Mouse (Mus musculus) cerebellum, postnatal 14 days (tissue): ENCODE measurements around the gene Rhobtb1.
A peak's percentile ranks its signal among the peaks of the same experiment; 100 is the strongest.

Source experiments
- DNase-seq, 2 experiments: peaks; one replicate each; pipeline ENCODE4 v3.0.0; 2021; ENCODE audit warnings: mixed read lengths in 2 of 2

The Rhobtb1 gene

DNA sequence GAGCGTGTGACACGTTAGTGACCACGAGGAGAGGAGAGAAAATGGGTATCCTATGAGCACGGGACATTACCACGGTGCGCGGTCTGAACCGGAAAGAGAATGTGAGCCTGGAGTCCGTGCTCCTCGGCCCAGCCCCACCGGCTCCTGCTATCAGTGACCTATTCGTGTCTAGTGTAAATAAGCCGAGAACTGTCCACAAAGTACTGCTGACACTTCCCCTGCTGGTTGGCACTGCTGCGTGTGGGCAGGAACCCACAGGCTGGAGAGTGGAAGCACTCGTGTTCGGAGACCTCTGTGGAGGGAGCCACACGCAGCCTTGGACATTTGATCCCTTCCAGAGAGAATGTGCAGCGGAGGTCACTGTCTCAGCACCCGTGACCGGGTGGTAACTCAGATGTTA is at the start of gene Rhobtb1:
Gene Rhobtb1 (plus strand): TSS at position 390 of the 400 bp plus-strand sequence.
- no peak for DNase-seq

DNA sequence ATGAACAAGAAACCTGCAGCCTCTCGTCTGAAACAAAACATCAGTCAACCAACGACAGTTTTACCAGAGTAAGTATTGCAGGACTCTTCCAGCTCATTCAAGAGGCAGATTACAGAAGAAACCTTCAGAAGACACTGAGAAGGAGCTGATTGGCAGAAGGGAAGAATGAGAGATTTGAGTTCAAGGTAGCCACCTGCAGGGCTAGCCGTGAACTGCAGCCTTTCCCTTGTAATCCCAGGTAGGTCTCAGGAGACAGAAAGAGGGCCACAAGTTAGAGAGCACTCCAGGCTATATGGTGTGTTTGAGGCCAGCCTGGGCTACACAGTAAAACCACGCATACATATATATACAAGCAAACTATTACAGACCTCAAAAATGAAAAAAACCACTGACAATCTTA is 49.2 kb upstream of the Rhobtb1 start:
- DNase-seq: peak; percentile 67 to 78

DNA sequence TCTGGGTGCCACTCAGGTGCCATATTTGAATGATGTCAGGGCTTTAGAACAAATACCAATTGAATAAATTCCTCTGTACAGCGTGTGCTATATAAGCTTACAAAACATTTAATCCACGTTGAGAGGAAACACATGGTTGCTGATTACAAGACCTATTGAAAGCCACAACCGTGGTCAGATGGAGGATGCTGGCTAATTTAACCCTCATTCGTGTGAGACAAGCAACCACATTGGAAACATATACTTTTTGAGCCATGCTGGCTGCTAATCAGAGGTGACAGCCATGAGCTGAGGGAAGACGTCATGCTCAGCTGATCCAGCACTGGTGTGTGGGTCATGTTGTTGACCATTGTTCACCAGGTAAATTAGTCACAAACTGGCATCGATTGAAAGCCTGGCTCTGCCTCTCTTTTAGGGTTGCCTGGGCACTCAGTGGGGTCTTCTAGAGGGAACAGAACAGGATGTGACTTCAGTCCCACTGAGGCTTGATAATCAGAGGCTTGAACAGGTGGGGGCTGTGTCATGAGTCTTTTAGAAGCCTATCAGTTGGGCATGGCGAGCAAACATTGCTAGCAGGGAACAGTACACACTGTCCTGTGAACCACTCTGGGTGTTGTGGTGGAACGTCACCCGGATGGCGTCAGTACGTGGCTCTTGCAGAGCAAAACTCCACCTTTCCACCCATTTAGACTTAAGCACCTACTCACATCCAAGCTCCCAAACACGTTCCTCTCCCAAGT is 46.9 kb upstream of the Rhobtb1 start:
- no peak for DNase-seq

DNA sequence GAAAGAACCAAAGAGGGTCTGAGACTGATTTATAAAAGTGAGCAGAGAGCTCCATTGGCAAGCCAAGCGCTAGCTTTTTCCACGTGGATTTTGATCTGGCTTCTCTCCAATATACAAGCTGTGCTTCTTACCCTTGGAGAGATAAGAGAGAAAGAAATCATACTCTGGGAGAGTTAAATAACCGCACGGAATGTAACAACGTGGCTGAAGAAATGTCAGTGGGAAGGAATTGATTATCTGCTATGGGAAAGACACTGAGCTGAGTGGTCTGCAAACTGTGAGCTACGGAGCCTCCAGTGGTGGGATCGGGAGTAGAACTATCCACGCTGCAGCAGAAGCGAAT is 46.4 kb upstream of the Rhobtb1 start:
- DNase-seq: no peak

DNA sequence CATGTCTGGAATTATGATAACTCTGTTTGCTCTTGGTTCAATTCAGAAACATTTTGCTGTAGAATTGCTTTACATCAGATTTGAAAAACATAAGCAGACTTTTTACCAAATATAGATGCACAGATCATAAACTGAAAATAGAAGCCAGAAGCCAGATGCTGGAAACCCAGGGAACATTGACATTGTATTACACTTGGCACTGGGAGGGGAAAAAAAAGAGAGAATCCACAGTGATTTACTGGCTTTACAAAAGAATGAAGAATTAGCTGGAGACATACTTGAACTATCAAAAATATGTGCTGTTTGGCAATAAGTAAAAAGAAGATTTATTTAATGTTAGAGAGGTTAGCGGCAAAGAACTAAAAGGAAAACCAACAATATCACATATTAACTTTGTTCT is 44.4 kb upstream of the Rhobtb1 start:
- DNase-seq: no peak

DNA sequence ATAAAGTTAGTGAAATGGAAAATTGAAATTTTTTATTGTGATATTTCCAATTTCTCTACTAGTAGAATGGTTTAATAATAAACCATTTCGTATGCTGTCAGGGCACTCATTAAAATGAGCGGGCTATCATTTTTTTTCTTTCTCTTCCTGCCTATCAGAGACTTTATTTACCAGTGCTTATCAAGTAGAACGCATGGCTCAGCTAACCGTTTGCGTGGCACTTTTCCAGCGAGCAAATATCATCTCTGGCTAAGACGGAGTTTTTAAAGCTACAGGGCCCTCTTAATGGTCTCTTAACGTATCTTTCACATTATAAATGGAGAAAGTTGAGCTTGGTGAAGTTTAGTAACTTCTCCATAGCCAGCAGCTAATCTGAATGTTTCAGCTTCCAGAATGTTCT is 44.0 kb upstream of the Rhobtb1 start:
- DNase-seq: peak in 1 of 2 experiments; percentile 8

DNA sequence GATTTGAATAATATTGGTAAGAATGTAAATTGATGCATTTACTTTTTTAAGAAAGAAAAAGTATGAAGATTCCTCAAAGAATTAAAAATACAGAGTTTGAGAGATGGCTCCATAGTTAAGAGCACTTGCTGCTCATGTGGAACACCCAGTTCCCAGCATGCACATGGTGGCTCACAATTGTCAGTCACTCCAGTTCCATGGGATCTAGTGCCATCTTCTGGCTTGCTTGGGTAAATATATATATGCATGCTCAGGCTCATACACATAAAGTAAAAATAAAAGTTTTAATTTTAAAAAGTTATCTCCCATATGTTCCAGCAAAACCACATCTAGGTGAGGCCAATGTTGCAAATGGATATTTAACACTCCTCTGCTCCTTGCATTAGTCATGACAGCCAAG is 36.9 kb upstream of the Rhobtb1 start:
- DNase-seq: no peak

DNA sequence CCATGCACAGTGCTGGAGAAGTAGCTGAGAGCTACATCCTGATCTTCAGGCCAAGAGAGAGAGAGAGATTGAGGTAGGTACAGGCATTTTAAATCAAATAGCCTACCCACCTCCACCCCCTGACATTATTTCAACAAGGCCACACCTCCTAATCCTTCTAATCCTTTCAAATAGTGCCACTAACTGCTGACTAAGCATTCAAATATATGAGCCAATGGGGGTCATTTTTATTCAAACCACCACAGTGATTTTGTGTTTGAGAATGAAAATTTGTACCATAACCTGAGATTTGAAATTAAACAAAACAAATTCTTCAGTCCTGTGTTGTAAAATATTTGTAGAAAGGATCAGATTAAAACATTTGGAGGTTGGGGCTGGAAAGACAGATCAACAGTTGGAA is 33.2 kb upstream of the Rhobtb1 start:
- no peak for DNase-seq

DNA sequence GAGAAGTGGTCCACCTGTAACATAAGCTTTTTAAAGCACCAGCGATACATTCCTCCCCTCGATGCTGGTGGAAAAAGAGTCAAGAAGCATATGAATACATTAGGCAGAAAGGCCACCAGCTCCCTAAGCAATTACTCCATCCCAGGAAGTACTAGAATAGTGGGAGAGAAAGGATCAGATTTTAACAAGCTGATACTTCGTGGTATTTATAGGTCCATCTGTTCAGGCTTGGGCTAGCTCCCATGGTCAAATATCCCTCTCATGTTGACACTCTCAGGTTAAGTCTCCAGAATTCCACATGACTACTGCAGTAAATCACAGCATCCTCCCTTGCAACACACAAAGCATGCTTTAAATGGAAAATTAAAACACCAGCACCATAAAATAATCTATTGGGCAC is 32.3 kb upstream of the Rhobtb1 start:
- peak in 1 of 2 experiments; percentile 15 for DNase-seq

DNA sequence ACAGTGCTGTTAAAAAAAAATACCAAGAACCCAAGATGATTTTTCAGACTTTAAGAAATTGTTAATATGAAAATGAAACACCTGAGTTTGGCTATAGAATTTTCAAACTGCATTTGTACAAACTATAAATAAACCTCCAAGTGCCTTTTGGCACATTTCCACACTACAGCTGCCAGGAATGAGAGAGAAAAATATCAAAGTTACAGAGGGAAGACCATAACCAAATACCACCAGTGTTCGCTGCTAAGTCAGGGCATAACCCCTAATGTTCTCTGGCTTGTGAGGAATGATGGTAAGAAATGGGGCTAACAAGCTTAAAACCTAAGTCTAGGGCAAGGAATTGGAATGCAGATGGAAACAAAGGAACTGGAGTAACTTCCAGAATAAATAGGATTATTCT is 31.8 kb upstream of the Rhobtb1 start:
- peak in 1 of 2 experiments; percentile 10 for DNase-seq

DNA sequence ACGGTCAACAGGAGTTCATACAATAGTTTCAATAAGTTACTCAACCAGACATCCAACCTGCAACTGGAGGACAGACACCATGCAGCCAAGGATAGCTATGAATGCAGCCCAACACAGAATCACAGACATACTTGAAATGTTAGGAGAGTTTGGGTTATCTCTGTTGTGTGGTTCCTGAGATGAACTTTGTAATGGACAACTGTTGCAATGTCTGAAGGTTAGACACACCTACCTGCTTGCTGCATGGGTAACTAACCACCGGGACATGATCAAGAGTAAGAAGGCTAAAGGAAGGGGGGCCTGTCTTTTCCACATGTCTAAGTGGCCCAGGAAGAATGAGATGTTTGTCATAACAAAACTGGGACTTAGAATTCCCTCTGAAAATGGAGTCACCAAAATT is 24.7 kb upstream of the Rhobtb1 start:
- DNase-seq: no peak

DNA sequence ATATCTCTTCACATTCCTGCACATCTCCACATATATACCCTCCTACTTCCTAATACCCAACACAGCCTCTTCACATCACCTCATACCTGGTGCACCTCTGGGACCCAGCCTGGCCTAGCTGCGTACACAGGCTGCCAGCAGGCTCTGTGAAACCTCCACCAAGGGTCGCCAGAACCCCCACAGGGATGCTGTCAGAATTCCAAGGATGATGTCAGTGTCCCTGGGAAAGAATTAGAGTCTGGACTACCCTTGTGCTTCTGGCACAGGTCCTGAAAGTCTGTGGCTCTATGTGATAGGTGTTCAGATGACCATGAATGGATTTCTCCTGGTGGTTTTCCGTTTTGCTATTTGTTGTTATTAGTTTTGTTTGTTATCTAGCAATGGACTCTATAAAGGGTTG is 22.7 kb upstream of the Rhobtb1 start:
- DNase-seq: peak; percentile 35 to 67

DNA sequence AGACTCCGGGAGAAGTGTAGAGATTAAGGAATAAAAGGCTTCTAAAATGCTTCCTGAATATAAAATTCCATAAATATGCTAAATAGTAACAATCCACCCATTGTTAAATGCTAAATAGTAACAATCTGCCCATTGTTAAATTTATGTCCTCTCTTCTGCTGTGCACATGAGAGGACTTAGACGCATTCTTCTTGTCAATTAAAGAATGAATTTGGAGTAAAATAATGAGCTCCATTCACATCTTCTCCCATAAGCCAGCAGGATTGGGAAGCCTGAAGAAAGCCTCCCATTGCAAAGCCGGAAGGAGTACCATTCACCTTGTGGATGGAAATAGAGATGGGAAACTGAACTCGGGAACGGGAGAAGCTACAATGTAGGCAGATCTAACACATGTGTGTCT is 20.6 kb upstream of the Rhobtb1 start:
- DNase-seq: no peak

DNA sequence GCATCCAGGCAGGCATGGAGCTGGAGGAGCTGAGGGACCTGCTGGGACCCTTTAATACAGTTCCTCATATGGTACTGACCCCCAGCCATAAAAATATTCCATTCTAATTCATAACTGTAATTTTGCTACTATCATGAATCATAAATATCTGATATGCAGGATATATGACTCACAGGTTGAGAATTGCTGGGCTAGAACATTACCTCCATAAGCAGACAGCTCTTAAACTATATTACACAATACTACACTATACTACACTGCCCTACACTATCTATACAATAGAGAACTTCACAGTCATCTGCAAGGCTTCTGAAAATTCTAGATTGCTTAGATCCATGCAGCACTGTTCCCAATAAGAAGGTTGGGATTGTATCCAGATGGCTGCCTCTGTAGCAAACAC is 16.9 kb upstream of the Rhobtb1 start:
- no peak for DNase-seq

DNA sequence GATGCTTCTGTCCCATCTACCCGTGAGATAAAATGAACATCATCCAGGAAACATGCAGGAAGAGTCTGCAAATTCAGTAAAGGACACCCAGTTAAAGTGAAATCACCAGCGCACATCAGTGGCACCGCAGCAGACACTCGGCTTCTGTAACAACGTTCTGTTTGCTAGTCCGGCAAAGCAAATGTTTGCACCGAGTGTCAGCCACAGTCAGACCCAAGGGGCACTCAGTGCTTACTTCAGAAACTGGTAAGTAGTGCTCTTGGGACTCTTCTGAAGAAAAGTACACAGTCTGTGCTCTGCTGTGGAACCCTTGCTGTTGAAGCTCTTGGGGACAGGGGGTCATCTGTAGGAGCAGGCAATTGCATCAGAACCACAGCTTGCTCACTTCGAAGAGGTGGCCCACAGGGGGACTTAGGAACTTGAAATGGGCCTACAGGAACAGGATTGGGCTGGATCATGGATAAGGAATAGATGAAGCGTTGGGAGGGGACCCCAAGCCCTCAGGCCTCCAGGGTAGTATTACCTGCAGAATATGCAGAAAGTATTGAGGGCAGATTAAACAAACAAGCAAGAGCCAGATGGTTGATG is 14.9 kb upstream of the Rhobtb1 start:
- DNase-seq: no peak

DNA sequence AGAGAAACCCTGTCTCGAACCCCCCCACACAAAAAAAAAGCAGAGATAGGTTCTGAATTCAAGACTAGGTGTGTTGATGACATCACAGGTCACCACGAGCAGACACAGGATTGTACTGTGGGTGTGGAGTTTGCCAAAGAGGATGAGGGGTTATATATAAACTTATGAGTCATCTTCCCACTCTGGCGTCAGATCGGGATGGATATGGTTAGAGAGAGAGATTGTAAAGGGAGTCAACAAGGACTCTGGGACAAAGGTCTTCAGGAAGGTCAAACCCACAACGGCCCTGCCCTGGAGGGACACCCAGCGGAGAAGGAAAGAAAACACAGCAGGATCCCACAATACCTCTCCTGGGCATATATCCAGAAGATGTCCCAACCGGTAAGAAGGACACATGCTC is 2.0 kb upstream of the Rhobtb1 start:
- DNase-seq: no peak

DNA sequence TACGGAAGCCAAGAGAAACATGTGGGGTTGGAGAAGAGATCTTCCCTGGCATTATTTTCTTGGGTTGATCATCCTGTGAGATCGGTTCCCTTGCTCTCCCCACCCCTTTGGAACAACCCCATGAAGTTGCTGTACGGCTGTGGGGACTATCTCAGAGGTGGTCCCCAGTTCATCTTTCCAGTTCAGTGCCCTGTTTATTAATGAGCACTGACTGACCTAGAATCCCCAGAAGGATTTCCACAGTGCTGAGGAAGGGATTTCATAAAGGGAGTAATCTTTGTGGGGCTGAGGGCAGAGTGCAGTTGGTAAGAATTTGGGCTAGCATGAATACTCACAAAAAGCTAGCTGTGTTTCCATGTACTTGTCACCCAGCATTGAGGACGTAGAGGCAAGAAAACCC is 1.7 kb downstream of the Rhobtb1 start:
- DNase-seq: no peak

DNA sequence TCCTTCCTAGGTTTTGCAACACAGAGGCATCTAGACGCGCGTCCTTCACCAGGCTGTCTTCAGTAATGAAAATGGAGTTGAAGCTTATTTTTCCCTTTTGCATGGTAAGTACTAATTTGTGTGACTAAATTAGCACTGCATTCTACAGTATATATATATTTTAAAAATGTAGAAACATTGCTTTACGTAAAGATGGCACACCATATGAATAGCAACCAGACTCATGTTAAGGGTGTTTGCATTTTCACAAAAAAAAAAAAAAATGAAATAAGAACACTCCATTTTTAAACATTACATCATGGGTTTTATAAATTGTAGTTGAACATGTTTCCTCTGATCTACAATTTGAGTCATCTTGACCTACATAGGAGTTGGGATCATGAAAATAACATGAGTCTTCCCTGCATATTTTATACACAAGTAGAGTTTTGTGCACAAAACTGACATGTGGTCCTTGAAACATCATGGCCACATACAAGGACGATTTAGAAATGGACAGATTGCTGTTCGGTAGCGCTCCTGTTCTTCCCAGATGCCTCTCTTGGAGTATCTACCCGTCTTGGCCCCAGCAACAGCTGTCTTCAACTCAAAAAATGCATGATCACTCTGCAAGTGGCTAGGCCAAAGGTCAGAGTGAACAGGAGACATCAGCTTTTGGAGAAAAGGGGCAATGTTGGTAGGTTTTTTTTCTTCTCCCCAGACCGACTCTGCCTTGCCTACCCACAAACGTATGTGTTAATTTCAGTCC is 4.4 kb downstream of the Rhobtb1 start:
- DNase-seq: no peak

DNA sequence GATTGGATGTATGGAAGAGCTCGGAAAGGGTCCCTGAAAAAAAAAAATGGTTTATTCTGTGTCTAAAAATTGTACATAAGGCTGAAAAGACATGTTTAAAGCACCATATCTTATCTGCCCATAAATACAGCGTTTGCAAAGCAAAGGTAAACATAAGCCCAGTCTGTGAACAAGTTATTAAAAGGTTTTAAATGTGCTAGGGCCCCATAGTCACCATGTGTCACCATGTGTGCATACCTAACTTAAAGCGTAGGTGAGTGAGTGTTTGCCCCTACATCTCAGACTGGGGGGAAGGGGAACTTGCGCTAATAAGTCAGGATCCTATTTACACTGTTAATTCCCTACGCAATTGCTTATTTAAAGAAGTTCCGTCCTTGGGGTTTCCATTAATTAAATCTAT is 5.2 kb downstream of the Rhobtb1 start:
- no peak for DNase-seq

DNA sequence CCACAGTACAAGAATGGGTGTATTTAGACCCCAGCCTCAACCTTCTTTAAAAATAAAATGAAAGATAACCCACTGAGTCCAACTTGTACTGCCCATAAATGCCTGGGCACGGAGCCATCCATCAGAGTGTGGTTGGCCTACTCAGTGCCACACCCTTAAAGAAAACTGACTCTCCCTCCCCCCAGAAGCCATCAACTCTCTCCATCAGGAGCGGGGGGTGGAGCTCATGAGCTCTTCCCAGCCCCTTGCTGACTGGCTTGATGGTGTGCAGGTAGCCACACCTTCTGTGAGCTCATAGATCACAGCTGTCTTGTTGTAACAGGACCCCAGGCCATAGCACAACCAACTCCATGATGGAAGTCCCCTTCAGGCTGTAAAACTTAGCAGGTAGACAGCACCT is 6.2 kb downstream of the Rhobtb1 start:
- DNase-seq: no peak

DNA sequence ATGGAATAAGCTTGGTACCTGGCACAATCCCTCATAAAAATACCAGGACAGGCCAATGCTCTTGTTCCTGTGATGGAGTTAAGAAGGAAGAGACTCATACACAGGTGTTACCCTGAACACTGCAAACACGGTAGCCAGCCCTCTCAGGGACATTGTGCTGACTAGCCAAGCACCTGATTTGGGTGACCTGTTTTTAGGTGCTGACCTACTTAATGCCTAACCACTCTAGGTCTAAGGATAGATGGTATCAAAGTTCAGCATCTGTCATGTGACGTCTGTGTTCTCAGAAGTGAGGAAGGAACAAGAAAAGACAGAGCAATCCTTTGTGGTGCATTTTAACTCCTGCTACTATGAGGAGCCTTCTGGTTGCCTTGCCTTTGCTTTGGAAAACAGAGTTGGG is 9.6 kb downstream of the Rhobtb1 start:
- DNase-seq: no peak

DNA sequence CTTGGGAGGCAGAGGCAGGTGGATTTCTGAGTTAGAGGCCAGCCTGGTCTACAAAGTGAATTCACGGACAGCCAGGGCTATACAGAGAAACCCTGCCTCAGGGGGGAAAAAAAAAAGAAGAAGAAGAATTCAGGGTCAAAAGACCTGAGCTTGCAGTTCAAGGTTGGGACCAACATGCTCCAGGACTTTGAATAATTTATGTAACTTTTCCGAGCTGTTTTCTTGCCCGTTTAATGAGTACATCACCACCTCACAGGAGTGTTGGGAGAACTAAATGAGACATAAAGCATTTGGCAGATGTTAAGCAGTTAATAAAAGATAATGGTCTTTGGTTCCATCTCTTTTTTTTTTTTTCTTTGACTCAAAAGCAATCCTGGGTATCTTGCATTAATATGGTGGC is 10.3 kb downstream of the Rhobtb1 start:
- no peak for DNase-seq

DNA sequence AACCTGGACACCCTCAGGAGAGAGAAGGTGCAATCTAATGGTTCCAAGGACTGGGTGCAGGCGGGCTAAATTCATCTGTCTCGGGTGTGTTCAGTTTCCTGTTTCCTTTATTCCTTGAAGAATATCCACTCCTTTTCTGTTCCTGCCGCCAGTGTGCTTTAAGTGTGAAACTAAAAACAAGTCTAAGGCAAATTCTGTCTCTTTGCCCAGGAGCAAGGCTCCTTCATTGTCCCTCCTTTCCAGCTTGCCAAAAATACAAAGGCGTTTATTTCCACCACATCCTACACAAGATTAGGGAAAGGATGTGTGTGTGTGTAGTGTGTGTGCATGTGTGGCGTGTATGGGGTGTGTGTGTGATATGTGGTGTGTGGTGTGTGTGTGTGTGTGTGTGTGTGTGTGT is 11.3 kb downstream of the Rhobtb1 start:
- DNase-seq: no peak

DNA sequence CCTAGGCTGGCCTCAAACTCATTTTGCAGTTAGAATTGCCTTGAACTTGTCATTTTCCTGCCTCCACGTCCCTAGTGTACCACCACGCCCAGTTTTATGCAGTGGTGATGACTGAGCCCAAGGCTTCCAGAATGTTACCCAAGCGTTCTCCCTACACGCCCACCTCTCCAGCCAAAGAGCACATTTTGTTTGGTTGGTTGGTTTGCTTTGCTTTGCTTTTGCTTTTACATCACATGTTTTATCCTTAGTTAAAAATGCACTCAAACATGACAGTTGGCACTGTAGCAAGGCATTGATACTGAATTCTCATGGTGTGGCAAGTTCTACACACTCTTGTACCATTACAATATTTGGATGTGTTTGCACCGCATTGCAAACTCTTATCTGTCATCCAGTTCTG is 12.0 kb downstream of the Rhobtb1 start:
- no peak for DNase-seq
